Mouse (Mus musculus) left cerebral cortex, postnatal 14 days (tissue): ENCODE data around the gene Cyp4f17. TPM values are rescaled to one million over a fixed set of nuclear protein-coding genes. Genes with fewer than 3 reads are reported as not detected.
"Not testable (repeated sequence)": the region's sequence is repeated elsewhere in the genome, so short reads cannot be mapped to it uniquely, and the experiment has no call there.

ENCODE experiments used
- DNase-seq, 2 experiments: peaks; one replicate each; pipeline ENCODE4 v3.0.0; 2021 to 2022; ENCODE audit warnings: low spot score in 2 of 2, mixed read lengths in 1 of 2
- intact Hi-C: fragments of 180-260 bp; cut with DNase I; formaldehyde crosslinking; loops from one replicate; pipeline ENCODE4 v1.15.1; 2025
- total RNA-seq, 2 experiments: library from RNA; stranded (reverse); gene quantifications; 2 replicates each; pipeline ENCODE4 v1.2.3; 2021

Gene Cyp4f17
- total RNA-seq, 2 experiments from 2014 or later = 3.7 to 3.8 TPM

DNA sequence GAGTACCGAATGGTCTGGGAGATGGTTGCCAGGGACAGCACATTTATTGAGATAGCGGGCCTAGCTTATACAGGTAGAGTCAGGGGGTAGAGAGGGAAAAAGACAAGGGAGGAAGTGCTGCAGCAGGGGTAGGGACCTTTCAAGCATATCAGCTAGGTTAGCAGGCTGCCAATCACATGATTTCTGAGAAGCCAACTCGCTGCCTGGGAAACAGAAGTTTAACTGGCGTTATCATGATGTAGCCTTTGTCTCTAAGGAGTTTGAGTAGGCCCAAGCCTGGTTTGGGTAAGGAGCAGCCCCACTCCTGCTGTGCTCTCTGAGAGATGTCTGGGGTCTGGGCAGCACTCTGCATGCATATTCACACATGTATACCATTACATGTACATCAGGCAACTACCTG, 16.5 kb downstream of the Cyp4f17 start:
- intact Hi-C loops = loop anchor here (10.0 kb wide), 1 partner anchor 162 kb away; the partner anchor contains the start of gene Cyp4f15

DNA sequence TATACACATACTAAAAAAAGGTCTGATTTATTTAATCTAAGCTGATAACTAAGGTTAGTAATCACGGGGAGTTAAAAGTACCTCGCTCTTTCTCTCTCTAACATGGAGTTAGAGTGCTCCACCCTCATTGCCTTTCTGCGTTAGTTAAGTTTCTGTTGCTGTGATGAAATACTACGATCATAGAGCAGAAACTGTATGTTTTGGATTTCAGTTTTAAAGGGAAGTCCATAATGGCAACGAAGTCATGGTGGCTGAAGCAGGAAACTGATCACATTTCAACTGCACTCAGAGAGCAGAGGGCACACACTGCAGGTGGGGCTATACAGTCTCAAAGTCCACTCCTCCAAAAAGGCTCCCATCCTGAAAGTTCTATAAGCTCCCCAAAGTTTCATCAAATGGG, 17.0 kb downstream of the Cyp4f17 start:
- intact Hi-C loops = loop anchor here (10.0 kb wide), 1 partner anchor 162 kb away; the partner anchor contains the start of gene Cyp4f15
- no peak for DNase-seq

More for the DNA sequence above, 16.5 kb downstream of the Cyp4f17 start:
- no peak for DNase-seq

DNA sequence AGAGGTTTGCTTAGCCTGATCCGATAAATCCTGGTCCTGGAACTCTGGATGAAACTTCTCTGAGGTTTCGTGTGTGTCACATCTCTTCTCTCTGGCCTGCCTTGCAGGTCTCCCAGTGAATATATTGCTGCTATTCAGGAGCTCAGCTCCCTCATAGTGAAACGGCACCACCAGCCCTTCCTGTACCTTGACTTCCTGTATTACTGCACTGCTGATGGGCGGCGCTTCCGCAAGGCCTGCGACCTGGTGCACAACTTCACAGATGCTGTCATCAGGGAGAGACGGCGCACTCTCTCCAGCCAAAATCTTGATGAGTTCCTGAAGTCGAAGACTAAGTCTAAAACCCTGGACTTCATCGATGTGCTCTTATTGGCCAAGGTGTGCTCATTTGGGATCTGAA, 18.0 kb downstream of the Cyp4f17 start:
- intact Hi-C loops = loop anchor here (10.0 kb wide), 1 partner anchor 161 kb away; the partner anchor contains the start of gene Cyp4f15
- no peak for DNase-seq

DNA sequence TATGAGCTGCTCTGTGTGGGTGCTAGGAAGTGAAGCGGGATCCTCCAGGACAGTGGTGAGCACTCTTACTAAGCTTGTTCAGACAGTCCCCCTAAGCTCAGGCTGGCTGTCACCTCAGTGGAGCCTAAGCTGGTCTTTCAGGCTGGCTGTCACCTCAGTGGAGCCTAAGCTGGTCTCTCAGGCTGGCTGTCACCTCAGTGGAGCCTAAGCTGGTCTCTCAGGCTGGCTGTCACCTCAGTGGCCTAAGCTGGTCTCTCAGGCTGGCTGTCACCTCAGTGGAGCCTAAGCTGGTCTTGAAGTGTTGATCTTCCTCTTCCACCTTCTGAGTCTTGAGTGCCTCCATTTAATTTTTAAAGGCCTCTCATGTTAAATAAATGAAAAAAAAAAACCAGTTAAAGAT, 20.5 kb downstream of the Cyp4f17 start:
- intact Hi-C loops = loop anchor here (10.0 kb wide), 1 partner anchor 158 kb away; the partner anchor contains the start of gene Cyp4f15

DNA sequence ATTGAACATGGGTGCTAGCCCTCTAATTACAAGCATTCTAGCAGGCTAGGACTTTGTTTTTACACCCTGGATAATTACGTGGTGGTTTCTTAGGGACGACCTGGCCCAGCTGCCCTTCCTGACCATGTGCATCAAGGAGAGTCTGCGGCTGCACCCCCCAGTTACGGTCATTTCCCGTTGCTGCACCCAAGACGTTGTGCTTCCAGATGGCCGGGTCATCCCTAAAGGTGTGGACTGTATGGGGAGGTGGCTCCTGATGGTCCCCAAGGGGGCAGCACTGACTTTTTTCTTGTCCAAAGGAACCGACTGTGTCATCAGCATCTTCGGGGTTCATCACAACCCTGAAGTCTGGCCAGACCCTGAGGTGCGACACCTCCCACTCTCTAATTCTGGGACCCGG, 21.9 kb downstream of the Cyp4f17 start:
- intact Hi-C loops = loop anchor here (10.0 kb wide), 1 partner anchor 157 kb away; the partner anchor contains the start of gene Cyp4f15
- no peak for DNase-seq

More for the DNA sequence above, 20.5 kb downstream of the Cyp4f17 start:
- DNase-seq = not testable (repeated sequence)

DNA sequence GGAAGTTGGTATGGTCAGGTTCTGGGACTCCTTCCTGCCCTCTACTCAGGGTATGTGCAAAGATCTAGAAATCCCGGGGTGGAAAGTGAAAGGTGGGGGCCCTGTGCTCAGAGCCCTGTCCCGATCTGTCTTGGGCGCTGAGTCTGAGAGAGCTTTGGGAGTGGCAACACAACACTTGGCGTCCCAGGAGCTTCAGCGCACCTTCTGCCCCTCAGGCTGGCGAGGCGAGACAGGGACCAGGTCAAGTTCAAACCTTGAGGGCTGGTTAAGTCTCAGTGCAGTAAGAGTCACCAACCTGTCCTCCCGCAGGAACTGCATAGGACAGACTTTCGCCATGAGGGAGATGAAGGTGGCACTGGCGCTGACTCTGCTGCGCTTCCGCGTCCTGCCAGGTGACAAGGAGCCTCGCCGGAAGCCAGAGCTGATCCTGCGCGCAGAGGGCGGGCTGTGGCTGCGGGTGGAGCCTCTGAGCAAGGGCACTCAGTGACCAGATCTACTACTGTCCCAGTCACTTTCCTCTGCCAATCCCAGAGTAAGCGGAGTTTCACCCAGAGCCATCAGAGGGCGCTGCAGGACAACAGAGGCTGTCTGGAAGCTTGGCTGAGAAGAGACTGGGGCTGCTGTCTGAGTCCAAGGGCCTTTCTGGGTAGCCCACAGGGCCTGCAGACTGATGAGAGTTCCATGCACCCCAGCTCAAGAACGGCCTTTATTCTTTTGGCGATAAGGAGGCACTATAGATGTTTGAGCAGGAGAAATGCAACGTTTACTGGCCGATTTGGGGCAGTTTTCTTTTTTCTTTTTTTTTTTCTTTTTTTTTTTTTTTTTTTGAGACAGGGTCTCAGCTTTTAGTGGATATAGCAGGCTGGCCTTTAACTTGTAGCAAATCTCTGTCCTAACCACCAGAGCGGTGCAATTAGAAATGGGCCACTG, 22.8 kb downstream of the Cyp4f17 start:
- DNase-seq = peak; percentile 88 to 91
- intact Hi-C loops = loop anchor here (10.0 kb wide), 1 partner anchor 156 kb away; the partner anchor contains the start of gene Cyp4f15

DNA sequence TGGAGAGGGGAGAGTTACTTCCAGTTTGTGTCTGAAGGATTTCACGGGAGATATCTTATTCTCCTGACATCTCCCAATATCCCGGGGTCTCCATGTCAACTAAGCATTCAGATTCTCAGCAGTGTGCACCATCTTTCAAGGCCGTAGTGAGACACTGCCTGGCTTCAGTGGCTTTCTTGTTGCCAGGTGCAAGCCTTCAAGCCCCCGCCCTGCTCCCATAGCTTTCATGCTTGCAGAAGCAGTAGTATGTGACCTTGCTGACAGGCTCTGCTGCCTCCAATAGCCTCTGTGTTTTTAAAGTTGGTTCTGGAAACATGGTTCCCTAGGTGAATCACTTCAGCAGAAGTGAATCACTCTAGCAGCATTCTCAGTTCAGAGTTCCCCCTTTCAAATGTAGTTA, 26.5 kb downstream of the Cyp4f17 start:
- intact Hi-C loops = not testable (repeated sequence)

DNA sequence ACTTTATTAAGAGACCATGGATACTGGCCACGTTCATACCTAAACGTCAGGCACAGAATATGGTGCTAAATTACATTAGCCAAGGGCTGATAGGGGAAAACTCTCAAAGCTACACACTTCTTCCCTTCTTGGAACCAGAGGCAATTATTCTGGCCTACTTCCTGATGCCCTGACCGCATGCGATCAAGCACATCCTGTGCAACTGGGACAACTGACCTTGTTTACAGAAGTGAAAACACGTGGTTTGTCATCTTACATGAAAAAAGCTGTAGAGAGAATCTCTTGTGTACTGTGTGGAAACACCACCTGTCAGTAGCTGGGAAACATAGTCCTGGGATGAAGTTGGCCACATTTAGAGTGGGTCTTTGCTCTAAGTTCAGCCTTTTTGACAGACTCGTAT, 28.2 kb downstream of the Cyp4f17 start:
- no peak for DNase-seq
- intact Hi-C loops = no loop called here

More for the DNA sequence above, 26.5 kb downstream of the Cyp4f17 start:
- DNase-seq = not testable (repeated sequence)

DNA sequence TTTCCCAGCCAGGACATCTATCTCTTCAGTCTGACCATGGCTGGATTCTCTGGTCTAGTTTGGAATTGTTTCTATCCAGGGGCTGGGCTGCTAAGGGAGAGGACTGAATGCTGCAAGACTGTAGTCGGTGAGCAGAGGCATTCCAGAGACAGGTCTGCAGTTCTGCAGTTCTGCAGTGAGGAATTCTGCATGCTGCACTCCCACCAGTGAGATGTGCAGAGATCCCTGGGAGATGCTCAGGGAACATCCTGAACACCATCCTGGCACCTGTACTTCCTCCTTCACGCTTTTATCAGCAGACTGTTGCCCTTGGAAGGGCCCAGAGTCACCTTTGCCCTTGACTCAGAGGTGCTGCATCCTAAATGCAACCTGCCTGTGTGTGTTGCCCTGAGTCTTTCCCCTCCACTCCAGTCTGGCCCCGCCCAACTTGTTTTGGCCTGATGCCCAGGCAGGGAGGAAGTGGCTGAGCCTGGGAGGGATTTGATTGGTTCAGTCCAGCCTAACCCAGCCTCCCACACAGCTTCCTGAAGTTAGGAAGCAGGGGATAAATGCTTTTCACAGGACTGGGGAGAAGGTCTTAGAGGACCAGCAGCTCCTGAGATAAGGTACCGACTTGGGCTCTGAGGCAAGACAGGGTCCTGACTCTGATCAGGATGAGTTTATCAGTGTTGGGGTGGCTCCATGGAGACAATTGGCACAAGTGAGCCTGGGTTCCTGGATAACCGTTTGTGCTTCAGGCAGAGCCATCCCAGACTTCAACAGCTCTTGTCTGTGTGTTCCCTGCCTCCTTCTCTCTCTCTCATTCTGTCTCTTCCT, 30.4 kb downstream of the Cyp4f17 start, which contains the start of gene Cyp4f16:
TSS of gene Cyp4f16 (plus strand) at position 508 of the 816 bp plus-strand sequence.
- intact Hi-C loops = loop anchor here (5.0 kb wide), 1 partner anchor 86 kb away; the partner anchor contains the start of gene Cyp4f37
- DNase-seq = peak; percentile 66 to 72

DNA sequence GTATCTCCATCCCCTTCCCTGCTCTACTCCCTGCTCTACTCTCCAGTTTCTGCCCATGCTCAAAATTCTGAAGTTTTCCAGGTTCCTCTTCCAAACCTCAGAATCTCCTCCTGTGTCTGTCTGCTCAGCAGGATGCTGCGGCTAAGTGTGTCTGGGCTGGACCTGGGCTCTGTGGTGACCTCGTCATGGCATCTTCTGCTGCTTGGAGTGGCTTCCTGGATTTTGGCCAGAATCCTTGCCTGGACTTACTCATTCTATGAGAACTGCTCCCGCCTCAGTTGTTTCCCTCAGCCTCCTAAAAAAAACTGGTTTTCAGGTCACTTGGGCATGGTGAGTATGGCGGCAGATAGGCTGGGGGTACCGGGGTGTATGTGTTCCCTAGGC, 31.0 kb downstream of the Cyp4f17 start:
- intact Hi-C loops = loop anchor here (5.0 kb wide), 1 partner anchor 85 kb away; the partner anchor contains the start of gene Cyp4f37

DNA sequence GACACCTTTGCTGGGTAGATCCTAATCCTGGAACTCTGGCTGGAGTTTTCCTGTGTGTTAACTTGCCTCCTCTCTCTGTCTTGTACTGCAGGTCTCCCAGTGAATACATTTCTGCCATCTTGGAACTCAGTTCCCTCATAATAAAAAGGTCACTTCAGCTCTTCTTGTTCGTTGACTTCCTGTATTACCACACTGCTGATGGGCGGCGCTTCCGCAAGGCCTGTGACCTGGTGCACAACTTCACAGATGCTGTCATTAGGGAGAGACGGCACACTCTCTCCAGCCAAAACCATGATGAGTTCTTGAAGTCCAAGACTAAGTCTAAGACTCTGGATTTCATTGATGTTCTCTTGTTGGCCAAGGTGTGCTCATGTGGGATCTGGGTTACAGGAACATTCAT, 38.9 kb downstream of the Cyp4f17 start:
- intact Hi-C loops, DNase-seq: not testable (repeated sequence)

More for the DNA sequence above, 31.0 kb downstream of the Cyp4f17 start:
- no peak for DNase-seq

DNA sequence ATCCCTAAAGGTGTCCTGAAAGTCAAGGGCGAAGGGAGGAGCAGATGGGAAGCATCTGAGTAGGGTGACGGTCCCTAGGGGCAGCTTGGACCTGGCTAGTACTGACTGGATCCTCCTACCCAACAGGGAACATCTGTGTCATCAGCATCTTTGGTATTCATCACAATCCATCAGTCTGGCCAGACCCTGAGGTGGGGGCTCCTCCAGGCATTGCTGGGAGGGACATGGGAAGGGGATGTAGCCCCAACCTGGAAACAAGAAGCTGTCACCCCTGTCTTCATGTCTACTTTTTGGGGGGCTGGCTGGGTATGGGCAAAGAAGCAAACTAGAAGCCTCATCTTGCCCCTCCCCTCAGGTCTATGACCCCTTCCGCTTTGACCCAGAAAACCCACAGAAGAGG, 44.5 kb downstream of the Cyp4f17 start:
- intact Hi-C loops = loop anchor here (2.0 kb wide), 1 partner anchor 130 kb away; no protein-coding TSS in a partner anchor
- DNase-seq = not testable (repeated sequence)

DNA sequence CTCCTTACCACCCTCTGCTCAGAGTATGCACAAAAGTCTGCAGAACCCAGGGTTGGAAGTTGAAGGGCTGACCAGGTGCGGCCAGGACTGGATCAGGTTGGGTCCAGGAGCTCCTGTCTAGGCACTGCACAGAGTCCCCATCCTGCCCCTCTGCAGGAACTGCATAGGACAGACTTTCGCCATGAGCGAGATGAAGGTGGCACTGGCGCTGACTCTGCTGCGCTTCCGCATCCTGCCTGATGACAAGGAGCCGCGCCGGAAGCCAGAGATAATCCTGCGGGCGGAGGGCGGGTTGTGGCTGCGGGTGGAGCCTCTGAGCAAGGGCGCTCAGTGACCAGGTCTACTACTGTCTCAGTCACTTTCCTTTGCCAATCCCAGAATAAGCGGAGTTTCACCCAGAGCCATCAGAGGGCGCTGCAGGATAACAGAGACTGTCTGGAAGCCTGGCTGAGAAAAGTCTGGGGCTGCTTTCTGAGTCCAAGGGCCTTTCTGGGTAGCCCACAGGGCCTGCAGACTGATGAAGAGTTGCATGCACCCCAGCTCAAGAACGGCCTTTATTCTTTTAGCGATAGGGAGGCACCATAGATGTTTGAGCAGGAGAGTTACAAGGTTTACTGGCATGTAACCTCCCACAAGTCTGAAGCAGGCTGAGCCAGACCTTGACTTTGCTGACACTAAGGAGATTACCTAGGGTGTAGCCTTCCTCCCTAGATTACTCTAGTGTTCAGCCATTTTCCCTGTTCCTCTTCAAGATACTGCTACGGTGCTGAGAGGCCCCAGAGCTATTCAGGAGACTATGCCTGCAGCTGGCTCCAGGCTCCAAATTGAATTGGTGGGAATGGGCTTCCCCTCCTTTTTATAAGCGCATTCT, 45.3 kb downstream of the Cyp4f17 start:
- peak; percentile 88 to 94 for DNase-seq
- intact Hi-C loops = loop anchor here (2.0 kb wide), 1 partner anchor 130 kb away; no protein-coding TSS in a partner anchor

DNA sequence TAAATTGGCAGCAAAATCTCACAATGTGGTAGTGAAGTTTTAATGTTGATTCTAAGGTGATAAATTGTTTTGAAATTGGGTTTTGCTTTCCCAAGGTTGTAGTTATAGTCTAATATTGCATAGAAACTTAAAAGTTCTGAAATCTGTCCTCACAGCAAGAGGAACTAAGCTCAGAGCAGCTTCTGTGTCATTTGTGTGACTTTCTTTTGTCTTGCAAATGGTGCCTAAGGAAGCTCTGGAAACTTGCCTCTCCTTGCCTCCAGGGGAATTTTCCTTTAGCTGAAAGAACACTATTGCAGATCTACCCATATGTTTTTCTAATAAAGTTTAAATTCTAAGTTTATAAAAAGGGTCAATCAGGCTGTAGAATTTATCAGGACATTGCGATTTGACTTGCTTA, 47.2 kb downstream of the Cyp4f17 start:
- DNase-seq, intact Hi-C loops: not testable (repeated sequence)

DNA sequence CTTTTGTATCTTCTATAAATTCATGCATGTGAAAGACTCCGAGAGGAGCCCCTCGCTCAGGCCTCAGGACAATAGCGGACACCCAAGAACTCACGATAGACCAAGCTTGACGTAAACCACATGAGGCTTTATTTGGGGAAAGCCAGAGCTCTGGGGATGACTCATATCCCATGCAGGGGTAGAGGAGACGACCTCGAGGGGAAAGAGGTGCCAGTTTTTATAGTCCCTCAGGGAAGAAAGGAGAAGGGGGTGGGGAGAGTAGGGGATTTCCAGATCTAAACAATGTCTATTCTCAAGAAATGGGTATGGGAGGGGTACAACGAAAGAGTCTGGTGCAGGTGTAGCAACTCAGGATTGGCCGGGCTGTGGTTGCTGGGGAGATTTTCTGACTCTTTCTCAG, 48.5 kb downstream of the Cyp4f17 start:
- DNase-seq, intact Hi-C loops: not testable (repeated sequence)

DNA sequence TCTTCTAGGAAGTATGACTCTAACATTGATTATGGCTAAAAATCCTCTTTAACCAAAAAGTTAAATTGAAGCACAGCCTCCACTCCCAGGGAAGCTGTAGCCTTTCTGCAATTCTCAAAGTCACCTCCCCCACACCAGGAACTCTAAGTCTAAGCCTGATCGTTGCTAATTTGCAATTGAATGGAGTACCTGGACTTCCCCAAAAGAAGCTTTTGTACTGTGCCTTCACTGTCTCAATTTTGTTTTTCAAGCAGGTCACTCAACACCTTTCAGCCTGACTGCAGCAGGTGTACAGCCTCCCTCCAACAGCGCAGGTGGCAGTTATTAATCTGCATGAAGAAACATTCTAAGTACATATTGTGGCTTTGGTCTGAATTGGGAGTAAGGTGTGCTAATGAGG, 57.5 kb downstream of the Cyp4f17 start:
- DNase-seq, intact Hi-C loops: not testable (repeated sequence)

DNA sequence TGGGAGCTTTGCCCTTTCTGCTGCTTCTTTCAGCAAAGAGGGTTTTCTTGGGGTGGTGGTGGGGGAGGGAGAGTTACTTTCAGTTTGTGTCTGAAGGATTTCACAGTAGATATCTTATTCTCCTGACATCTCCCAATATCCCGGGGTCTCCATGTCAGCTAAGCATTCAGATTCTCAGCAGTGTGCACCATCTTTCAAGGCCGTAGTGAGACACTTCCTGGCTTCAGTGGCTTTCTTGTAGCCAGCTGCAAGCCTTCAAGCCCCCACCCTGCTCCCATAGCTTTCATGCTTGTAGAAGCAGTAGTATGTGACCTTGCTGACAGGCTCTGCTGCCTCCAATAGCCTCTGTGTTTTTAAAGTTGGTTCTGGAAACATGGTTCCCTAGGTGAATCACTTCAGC, 67.4 kb downstream of the Cyp4f17 start:
- DNase-seq, intact Hi-C loops: not testable (repeated sequence)

DNA sequence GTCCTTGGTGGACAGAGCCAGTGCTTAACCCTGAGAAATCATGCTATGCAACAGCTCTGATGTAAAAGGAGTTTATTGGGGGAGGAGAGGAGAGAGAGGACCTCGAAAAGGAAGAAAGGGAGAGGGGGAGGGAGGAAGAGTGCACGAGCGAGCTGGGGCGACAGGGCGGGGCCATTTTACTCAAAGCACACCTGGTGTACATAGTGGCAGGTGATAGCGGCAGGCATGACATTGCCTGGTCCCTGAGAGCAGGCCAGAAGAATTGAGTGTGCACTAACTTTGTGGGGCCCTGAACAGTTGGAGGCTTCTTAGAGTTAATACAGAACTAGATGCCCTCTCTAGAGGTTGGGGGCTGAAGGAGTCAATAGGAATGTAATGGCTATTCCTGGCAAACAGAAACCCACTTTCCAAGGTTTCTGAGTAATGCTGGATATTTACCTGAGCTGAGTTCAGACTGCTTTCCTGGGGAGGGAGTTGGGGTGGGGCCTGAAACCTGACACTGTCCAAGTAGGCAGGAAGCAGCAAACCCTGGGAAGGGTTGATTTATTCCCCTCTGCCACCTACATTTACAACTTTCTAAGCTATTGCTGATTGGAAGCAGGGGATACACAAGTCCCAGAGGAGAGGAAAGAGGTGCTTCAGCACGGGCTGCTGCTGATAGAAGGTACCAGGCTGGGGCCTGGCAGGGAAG, 71.8 kb downstream of the Cyp4f17 start:
- no peak for DNase-seq

More for the DNA sequence above, 71.8 kb downstream of the Cyp4f17 start:
- intact Hi-C loops = no loop called here
